In the genomic region with DNA sequence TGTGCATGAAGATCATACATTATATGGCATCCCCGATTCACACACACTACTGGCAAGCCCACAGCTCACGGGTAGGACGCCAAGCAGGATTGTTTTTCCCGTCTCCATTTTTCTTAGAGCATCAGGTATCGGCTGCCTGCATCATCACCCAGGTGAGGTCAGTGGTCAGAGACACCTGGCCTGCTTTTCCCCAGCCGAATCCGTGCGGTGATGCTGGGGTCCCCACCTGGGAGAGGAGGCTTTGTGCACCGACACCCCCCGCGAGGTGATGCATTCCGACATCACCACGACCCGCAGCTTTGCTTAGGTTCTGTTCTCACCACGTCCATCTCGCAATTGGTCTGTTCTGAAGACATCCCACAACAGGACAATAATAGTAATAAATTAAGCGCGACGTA, we compare ENCODE assay signal across 8 mouse cellular contexts. TPM values are rescaled to one million over a fixed set of nuclear protein-coding genes. Genes with fewer than 3 reads are reported as not detected.
DNase-seq lines count a peak whose midpoint lies in the region; ATAC-seq and TF ChIP-seq lines count a peak whose summit lies in the region.

No protein-coding gene starts in this region.

- no peak for ATAC-seq in lung, embryonic 15.5 days (ENCODE audit: borderline replicate concordance, extremely low read depth, low FRiP score, low TSS enrichment)
- ATAC-seq in forebrain, embryonic 14.5 days, result peak; percentile 37
- no peak for ATAC-seq in limb, embryonic 12.5 days (ENCODE audit: insufficient number of reproducible peaks, insufficient read depth, low FRiP score, low TSS enrichment, low read depth)
- ATAC-seq in stomach, embryonic 16.5 days (ENCODE audit: insufficient read depth, low FRiP score), result no peak

- H3K4me1 ChIP-seq in cerebellum, adult 2 months (ENCODE audit: control insufficient read depth, insufficient read depth, low read length), result no peaks in the 10 kb centered on the region
- peaks cover 5% of the 10 kb centered on the region; the same call in 1 of the 2 replicates for H3K4me1 ChIP-seq in lung, embryonic 15.5 days
- no peaks in the 10 kb centered on the region for H3K4me1 ChIP-seq in forebrain, embryonic 14.5 days (ENCODE audit: control insufficient read depth, insufficient read depth, low read length)
- no peaks in the 10 kb centered on the region for H3K4me1 ChIP-seq in limb, embryonic 12.5 days (replicated peaks)
- 0 out of 2 replicates have a peak, but pooled peaks cover 4% of the 10 kb centered on the region for H3K4me1 ChIP-seq in stomach, embryonic 16.5 days (ENCODE audit: control insufficient read depth, insufficient read depth, low read length)

- peak overlapping the region; percentile 99 for H3K4me2 ChIP-seq in lung, embryonic 15.5 days
- H3K4me2 ChIP-seq in forebrain, embryonic 14.5 days (ENCODE audit: low read length), result peak overlapping the region; percentile 91
- H3K4me2 ChIP-seq in limb, embryonic 12.5 days, result peak overlapping the region; percentile 92
- H3K4me2 ChIP-seq in stomach, embryonic 16.5 days (ENCODE audit: low read depth, low read length), result peak overlapping the region; percentile 80

- H3K27me3 ChIP-seq in cerebellum, adult 2 months (ENCODE audit: control insufficient read depth, insufficient read depth, low read length), result no peaks in the 10 kb centered on the region
- H3K27me3 ChIP-seq in lung, embryonic 15.5 days, result peaks cover 22% of the 10 kb centered on the region
- peaks cover 6% of the 10 kb centered on the region; the same call in 1 of the 2 replicates for H3K27me3 ChIP-seq in forebrain, embryonic 14.5 days (replicated peaks; ENCODE audit: control insufficient read depth, insufficient read depth, low read length)
- peaks cover 23% of the 10 kb centered on the region for H3K27me3 ChIP-seq in limb, embryonic 12.5 days
- H3K27me3 ChIP-seq in stomach, embryonic 16.5 days (ENCODE audit: control insufficient read depth, insufficient read depth, low read length), result peaks cover 16% of the 10 kb centered on the region

- H3K4me3 ChIP-seq in cerebellum, adult 2 months (replicated peaks; ENCODE audit: insufficient read depth, low read depth, low read length), result peak overlapping the region; percentile 64
- peak overlapping the region; percentile 73 for H3K4me3 ChIP-seq in lung, embryonic 15.5 days
- peak overlapping the region; percentile 71 for H3K4me3 ChIP-seq in forebrain, embryonic 14.5 days (ENCODE audit: low read depth, low read length)
- H3K4me3 ChIP-seq in limb, embryonic 12.5 days (replicated peaks), result peak overlapping the region; percentile 77
- H3K4me3 ChIP-seq in stomach, embryonic 16.5 days (replicated peaks; ENCODE audit: low read length), result peak overlapping the region; percentile 66

- TF ChIP-seq CTCF in cerebellum, adult 2 months (IDR thresholded peaks at IDR 0.05; ENCODE audit: borderline replicate concordance, insufficient read depth, low read depth, low read length), result no peak

- H3K36me3 ChIP-seq in lung, embryonic 15.5 days, result no peaks in the 10 kb centered on the region
- no peaks in the 10 kb centered on the region for H3K36me3 ChIP-seq in forebrain, embryonic 14.5 days (ENCODE audit: control insufficient read depth, insufficient read depth, low read length)
- no peaks in the 10 kb centered on the region for H3K36me3 ChIP-seq in limb, embryonic 12.5 days
- no peaks in the 10 kb centered on the region for H3K36me3 ChIP-seq in stomach, embryonic 16.5 days (ENCODE audit: control insufficient read depth, insufficient read depth, low read length)

- H3K9me3 ChIP-seq in lung, embryonic 15.5 days, result no peaks in the 10 kb centered on the region
- H3K9me3 ChIP-seq in forebrain, embryonic 14.5 days (replicated peaks; ENCODE audit: control insufficient read depth, low read length), result no peaks in the 10 kb centered on the region
- H3K9me3 ChIP-seq in limb, embryonic 12.5 days, result no peaks in the 10 kb centered on the region
- H3K9me3 ChIP-seq in stomach, embryonic 16.5 days (replicated peaks; ENCODE audit: control insufficient read depth, low read length), result no peaks in the 10 kb centered on the region

- H3K27ac ChIP-seq in cerebellum, adult 2 months (ENCODE audit: insufficient read depth, low read length), result peak overlapping the region; percentile 21
- H3K27ac ChIP-seq in lung, embryonic 15.5 days, result no peak overlapping the region
- peak overlapping the region; percentile 36; the same call in 1 of the 2 replicates for H3K27ac ChIP-seq in forebrain, embryonic 14.5 days (ENCODE audit: low read depth, low read length)
- H3K27ac ChIP-seq in limb, embryonic 12.5 days, result no peak overlapping the region
- H3K27ac ChIP-seq in stomach, embryonic 16.5 days (ENCODE audit: low read length), result no peak overlapping the region

- WGBS in cerebellum, adult 2 months, result under 1% methylated on average over 19 of the region's 19 CpGs
- 5% methylated on average over 19 of the region's 19 CpGs for WGBS in lung, embryonic 15.5 days
- 3% methylated on average over 19 of the region's 19 CpGs for WGBS in forebrain, embryonic 14.5 days
- 4% methylated on average over 19 of the region's 19 CpGs for WGBS in limb, embryonic 12.5 days
- WGBS in stomach, embryonic 16.5 days, result 3% methylated on average over 19 of the region's 19 CpGs

- TF ChIP-seq POLR2A in cerebellum, adult 2 months (IDR thresholded peaks at IDR 0.05; ENCODE audit: borderline replicate concordance, insufficient read depth, low read length), result peak; percentile 7; the same call in 1 of the 2 replicates

- no peak for DNase-seq in cerebellum, adult 2 months
- no peak for DNase-seq in cerebellum, adult 11 months
- DNase-seq in lung, postnatal 14 days, result no peak
- no peak for DNase-seq in forebrain, embryonic 14.5 days (ENCODE audit: low spot score)
- no peak for DNase-seq in gastrocnemius, adult 8-10 months (ENCODE audit: low spot score in 2 of 2)

- peak overlapping the region; percentile 64 for H3K9ac ChIP-seq in lung, embryonic 15.5 days
- peak overlapping the region; percentile 86 for H3K9ac ChIP-seq in forebrain, embryonic 14.5 days (ENCODE audit: low read length)
- peak overlapping the region; percentile 82 for H3K9ac ChIP-seq in limb, embryonic 12.5 days (replicated peaks)
- peak overlapping the region; percentile 76 for H3K9ac ChIP-seq in stomach, embryonic 16.5 days (ENCODE audit: low read length)

RNA-seq across cellular contexts. Expression of a gene that starts 0.6 kb away (rescaled TPM):
- 20.7 and 21.4 TPM in 2 replicates for polyA plus RNA-seq in cerebellum, adult 2 months (2012; rRNA removed)
- polyA plus RNA-seq in lung, embryonic 15.5 days (2015; fragmentation: Nextera tagmentation; extraction: Ambion mirVana), result 0.46 and 0.83 TPM in 2 replicates
- 21.5 and 22.7 TPM in 2 replicates for polyA plus RNA-seq in forebrain, embryonic 14.5 days (2014; fragmentation: Nextera tagmentation; extraction: Ambion mirVana)
- 1.5 and 2.4 TPM in 2 replicates for polyA plus RNA-seq in limb, embryonic 12.5 days (2016; fragmentation: Nextera tagmentation; extraction: Ambion mirVana)
- 1.00 and 1.3 TPM in 2 replicates for polyA plus RNA-seq in stomach, embryonic 16.5 days (2015; fragmentation: Nextera tagmentation; extraction: Ambion mirVana)
- under 1 TPM; 0.17 to 0.46 (median 0.36) TPM for total RNA-seq in gastrocnemius, adult 8-10 months (2022)

RNA-seq across cellular contexts. Expression of a gene that starts 55.6 kb away (rescaled TPM):
- polyA plus RNA-seq in cerebellum, adult 2 months (2012; rRNA removed), result 9.7 and 9.9 TPM in 2 replicates
- 5.0 and 5.7 TPM in 2 replicates for polyA plus RNA-seq in lung, embryonic 15.5 days (2015; fragmentation: Nextera tagmentation; extraction: Ambion mirVana)
- 6.1 and 7.7 TPM in 2 replicates for polyA plus RNA-seq in forebrain, embryonic 14.5 days (2014; fragmentation: Nextera tagmentation; extraction: Ambion mirVana)
- 7.6 and 9.5 TPM in 2 replicates for polyA plus RNA-seq in limb, embryonic 12.5 days (2016; fragmentation: Nextera tagmentation; extraction: Ambion mirVana)
- polyA plus RNA-seq in stomach, embryonic 16.5 days (2015; fragmentation: Nextera tagmentation; extraction: Ambion mirVana), result 5.2 and 5.7 TPM in 2 replicates
- 1 to 10 TPM; 5.3 to 8.2 (median 6.5) TPM for total RNA-seq in gastrocnemius, adult 8-10 months (2022)

RNA-seq across cellular contexts. Expression of a gene that starts 56.0 kb away (rescaled TPM):
- polyA plus RNA-seq in cerebellum, adult 2 months (2012; rRNA removed), result 20.6 and 22.7 TPM in 2 replicates
- 48.4 and 49.1 TPM in 2 replicates for polyA plus RNA-seq in lung, embryonic 15.5 days (2015; fragmentation: Nextera tagmentation; extraction: Ambion mirVana)
- polyA plus RNA-seq in forebrain, embryonic 14.5 days (2014; fragmentation: Nextera tagmentation; extraction: Ambion mirVana), result 45.2 and 52.4 TPM in 2 replicates
- polyA plus RNA-seq in limb, embryonic 12.5 days (2016; fragmentation: Nextera tagmentation; extraction: Ambion mirVana), result 46.0 and 48.8 TPM in 2 replicates
- 41.6 and 42.2 TPM in 2 replicates for polyA plus RNA-seq in stomach, embryonic 16.5 days (2015; fragmentation: Nextera tagmentation; extraction: Ambion mirVana)
- total RNA-seq in gastrocnemius, adult 8-10 months (2022), result 10 to 100 TPM; 11.7 to 14.7 (median 13.3) TPM

Comparison
In these comparisons a context has a peak if more than half of its experiments do, and no peak if none do; other contexts are left out.
1. H3K27ac ChIP-seq: peak in cerebellum, adult 2 months (single experiment) and forebrain, embryonic 14.5 days (single experiment); none in lung, embryonic 15.5 days (single experiment), limb, embryonic 12.5 days (single experiment) and stomach, embryonic 16.5 days (single experiment).
2. Peak in every context shown above with its lines, with median percentiles within 50 percentile points of each other: H3K4me3 ChIP-seq, H3K4me2 ChIP-seq and H3K9ac ChIP-seq.